Mouse (Mus musculus): ENCODE data around the gene Nutm1.
"Not testable (repeated sequence)": the region's sequence is repeated elsewhere in the genome, so short reads cannot be mapped to it uniquely, and the experiment has no call there.

DNA sequence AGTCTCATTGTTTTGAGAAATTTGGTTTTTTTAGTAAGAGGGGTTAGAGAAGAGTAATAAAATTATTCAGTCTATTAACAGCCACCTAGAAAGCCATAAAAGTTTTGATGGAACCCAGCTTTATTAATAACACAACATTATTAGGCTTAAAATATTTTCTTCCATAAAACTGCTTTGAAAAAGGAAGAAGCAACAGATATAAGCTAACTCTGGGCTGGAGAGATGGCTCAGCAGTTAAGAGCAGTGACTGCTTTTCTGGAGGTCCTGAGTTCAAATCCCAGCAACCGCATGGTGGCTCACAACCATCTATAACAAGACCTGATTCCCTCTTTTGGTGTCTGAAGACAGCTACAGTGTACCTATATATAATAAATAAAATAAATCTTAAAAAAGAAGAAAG is 27.0 kb upstream of the Nutm1 start:
- not testable (repeated sequence) for TF ChIP-seq CTCF, EP300 (IDR thresholded peaks at IDR 0.05; ENCODE audit: low read depth)
